Mouse (Mus musculus) liver, adult 2 months (tissue): ENCODE measurements around the gene Fdxacb1.

ENCODE experiments used
- CTCF ChIP-seq: fragments of 200-500 bp; IDR thresholded peaks from 2 replicates; pipeline ENCODE4 v1.5.1; 2011; ENCODE audit warnings: low read depth, low read length, control low read depth
- POLR2A ChIP-seq: fragments of 200-500 bp; IDR thresholded peaks from 2 replicates; pipeline ENCODE4 v1.6.1; 2011; ENCODE audit warnings: low read length, control low read depth; ENCODE audit not compliant: insufficient read depth; ENCODE audit errors: extremely low read depth

DNA sequence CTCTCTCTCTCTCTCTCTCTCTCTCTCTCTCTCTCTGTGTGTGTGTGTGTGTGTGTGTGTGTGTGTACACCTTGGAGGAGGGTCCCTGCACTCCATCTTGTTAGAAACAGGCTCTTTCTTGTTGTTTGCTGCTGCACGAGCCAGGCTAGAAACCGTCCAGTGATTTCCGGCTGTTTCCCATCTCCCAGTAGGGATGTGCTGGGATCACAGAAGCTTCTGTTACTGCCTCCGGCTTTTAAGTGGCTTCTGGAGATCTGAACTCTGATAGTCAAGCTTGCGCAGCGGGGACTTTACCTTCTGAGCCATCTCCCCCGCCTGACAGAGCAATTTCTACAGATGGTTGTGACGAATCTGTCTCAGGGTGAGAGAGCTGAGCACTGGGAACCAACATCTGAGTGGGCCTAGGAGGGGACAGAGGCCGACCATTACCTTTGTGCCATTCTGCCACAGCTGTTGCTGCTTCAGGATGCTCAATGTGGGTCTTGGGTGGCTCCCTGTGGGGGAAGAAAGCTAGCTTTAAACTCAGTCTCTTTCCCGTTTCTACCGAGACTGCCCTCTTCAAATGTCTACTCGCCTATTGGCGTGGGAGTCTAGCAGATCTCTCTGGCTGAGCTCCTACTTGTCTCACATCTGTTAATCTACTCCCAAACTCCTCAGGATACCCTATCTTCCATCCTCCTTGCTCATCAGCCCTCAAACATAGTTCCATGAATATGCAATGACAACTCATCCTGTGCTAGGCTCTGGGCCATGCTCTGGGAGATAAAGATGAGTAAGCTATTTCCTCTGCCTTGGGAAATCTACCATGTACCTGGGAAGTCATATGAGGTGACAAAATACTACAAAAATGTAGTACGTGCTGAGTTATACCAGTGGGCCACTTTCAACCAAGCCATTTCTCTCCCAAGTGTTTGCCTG is 26.9 kb upstream of the Fdxacb1 start:
- TF ChIP-seq POLR2A, result no peak
- TF ChIP-seq CTCF, result no peak
